Mouse (Mus musculus) cerebellum, postnatal 36 days (tissue): ENCODE measurements around the gene Lrrc49.

Experiments
- DNase-seq, 2 experiments: peaks; one replicate each; pipeline ENCODE4 v3.0.0; 2021 to 2022; ENCODE audit warnings: mixed read lengths in 2 of 2

Gene Lrrc49

GRCm38 (mm10) chr9:60687891-60688324, at the start of gene Lrrc49:
Gene Lrrc49, minus strand, starts transcription at chr9:60688158.
- peak; percentile 87 to 94 for DNase-seq

- DNase-seq = no peak
Measured at GRCm38 (mm10) chr9:60734321-60734720, 46.4 kb upstream of the Lrrc49 start.

- no peak for DNase-seq
Measured at GRCm38 (mm10) chr9:60724968-60725367, 37.0 kb upstream of the Lrrc49 start.

- DNase-seq = no peak
Measured at GRCm38 (mm10) chr9:60719687-60720086, 31.7 kb upstream of the Lrrc49 start.

GRCm38 (mm10) chr9:60718284-60718683, 30.3 kb upstream of the Lrrc49 start:
- DNase-seq = peak; percentile 51 to 62

- no peak for DNase-seq
Measured at GRCm38 (mm10) chr9:60715828-60716227, 27.9 kb upstream of the Lrrc49 start.

- DNase-seq = peak in 1 of 2 experiments; percentile 18
Measured at GRCm38 (mm10) chr9:60715271-60715670, 27.3 kb upstream of the Lrrc49 start.

- peak; percentile 51 to 56 for DNase-seq
Measured at GRCm38 (mm10) chr9:60714191-60714590, 26.2 kb upstream of the Lrrc49 start.

GRCm38 (mm10) chr9:60713616-60714015, 25.7 kb upstream of the Lrrc49 start:
- peak; percentile 22 to 38 for DNase-seq

- DNase-seq = peak; percentile 76 to 77
Measured at GRCm38 (mm10) chr9:60712771-60713541, 25.0 kb upstream of the Lrrc49 start, which contains the start of gene Larp6. Gene Larp6, plus strand, starts transcription at chr9:60712989.

GRCm38 (mm10) chr9:60712011-60712410, 24.1 kb upstream of the Lrrc49 start:
- DNase-seq = peak in 1 of 2 experiments; percentile 19

- no peak for DNase-seq
Measured at GRCm38 (mm10) chr9:60709721-60710120, 21.8 kb upstream of the Lrrc49 start.

GRCm38 (mm10) chr9:60708606-60709005, 20.6 kb upstream of the Lrrc49 start:
- no peak for DNase-seq

GRCm38 (mm10) chr9:60707594-60707993, 19.6 kb upstream of the Lrrc49 start:
- no peak for DNase-seq

GRCm38 (mm10) chr9:60699581-60700231, 11.7 kb upstream of the Lrrc49 start:
- no peak for DNase-seq

- no peak for DNase-seq
Measured at GRCm38 (mm10) chr9:60696271-60696985, 8.5 kb upstream of the Lrrc49 start.

GRCm38 (mm10) chr9:60693986-60694385, 6.0 kb upstream of the Lrrc49 start:
- DNase-seq = peak in 1 of 2 experiments; percentile 18

GRCm38 (mm10) chr9:60692624-60693023, 4.7 kb upstream of the Lrrc49 start:
- DNase-seq = no peak

GRCm38 (mm10) chr9:60687415-60687814, 543 bp downstream of the Lrrc49 start:
- peak in 1 of 2 experiments; percentile 56 for DNase-seq

GRCm38 (mm10) chr9:60682753-60683152, 5.2 kb downstream of the Lrrc49 start:
- no peak for DNase-seq

GRCm38 (mm10) chr9:60681005-60681404, 7.0 kb downstream of the Lrrc49 start:
- no peak for DNase-seq

GRCm38 (mm10) chr9:60678913-60679312, 9.0 kb downstream of the Lrrc49 start:
- no peak for DNase-seq

GRCm38 (mm10) chr9:60676429-60676828, 11.5 kb downstream of the Lrrc49 start:
- DNase-seq = no peak
